Mouse (Mus musculus): ENCODE measurements around the gene Kyat1.

Gene Kyat1

DNA sequence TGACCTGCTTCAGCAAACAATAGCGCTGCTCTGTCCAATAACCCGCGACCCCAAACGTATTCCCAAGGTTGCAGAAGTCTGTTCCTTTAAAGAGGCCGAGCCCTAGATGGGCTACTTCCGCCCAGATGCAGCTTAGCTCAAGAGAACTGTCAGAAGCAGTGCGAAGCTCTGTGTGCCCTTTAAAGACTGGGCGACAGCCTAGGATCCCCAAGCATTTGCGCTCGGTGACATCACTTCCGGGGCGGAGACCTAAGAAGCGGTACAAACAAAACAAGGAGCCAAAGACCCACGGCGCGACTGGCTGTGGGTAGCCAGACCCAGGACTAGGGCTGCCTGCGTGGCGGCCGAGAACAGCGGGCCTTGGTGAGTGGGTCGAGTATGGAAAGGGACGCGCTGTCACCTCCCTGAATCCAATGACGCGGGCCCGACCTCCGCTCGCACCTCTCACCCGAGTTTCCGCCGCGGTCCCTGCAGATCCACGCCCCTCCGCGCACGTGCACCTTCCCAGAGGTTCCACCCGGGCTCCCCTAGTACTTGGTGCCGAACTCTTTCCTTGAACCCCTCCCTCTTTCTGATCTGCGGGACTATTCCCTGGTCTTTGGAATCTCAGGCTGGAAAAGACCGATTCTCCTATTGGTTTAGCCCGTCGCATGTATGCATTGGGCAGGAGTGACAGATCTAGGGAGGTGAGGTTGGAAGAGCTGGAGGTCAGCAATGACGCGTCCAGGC is at the start of gene Kyat1:
Kyat1 (minus strand) TSS at position 219 of the 729 bp plus-strand sequence.
- peak; percentile 91 to 93 for DNase-seq (ENCODE audit: low spot score in 2 of 2)

DNA sequence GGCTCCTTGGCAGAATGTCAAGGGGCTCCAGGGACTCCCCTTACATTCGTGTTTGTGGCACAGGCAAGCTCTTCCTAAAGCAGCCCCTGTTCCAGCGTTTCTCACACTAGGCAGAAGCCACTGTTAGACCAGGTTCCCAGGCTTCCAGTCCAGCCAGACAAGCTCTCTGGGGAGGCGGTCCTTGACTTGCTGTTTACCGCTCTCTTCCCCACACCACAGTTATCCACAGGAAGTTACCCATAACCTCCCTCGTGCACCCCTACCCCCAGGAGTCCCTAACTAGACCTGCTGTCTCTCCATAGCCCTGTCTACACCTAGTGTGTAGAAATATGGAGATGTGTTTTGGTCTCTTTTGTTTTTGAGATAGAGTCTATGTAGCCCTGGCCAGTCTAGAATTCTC is 48.2 kb upstream of the Kyat1 start:
- DNase-seq (ENCODE audit: low spot score in 2 of 2) = no peak

DNA sequence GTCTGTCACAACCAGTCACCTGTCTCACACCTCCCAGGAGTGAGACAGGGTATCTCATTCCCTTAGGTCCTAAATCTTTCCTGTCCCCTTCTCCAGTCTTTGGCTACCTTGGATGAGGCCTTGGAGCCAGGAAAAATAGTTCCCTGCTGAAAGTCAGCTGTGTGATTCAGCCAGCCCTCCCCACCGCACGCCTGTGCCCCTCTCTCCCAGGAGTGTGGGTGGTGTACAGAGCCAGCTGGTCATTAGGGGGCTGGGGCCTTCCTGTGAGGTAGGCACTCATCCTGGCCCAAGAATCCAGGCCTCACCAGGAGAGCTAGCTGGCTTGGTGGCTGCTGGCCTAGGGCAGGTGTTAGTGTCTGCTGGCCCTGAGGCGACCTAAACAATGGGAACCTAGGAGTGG is 46.9 kb upstream of the Kyat1 start:
- DNase-seq (ENCODE audit: low spot score in 2 of 2) = no peak

DNA sequence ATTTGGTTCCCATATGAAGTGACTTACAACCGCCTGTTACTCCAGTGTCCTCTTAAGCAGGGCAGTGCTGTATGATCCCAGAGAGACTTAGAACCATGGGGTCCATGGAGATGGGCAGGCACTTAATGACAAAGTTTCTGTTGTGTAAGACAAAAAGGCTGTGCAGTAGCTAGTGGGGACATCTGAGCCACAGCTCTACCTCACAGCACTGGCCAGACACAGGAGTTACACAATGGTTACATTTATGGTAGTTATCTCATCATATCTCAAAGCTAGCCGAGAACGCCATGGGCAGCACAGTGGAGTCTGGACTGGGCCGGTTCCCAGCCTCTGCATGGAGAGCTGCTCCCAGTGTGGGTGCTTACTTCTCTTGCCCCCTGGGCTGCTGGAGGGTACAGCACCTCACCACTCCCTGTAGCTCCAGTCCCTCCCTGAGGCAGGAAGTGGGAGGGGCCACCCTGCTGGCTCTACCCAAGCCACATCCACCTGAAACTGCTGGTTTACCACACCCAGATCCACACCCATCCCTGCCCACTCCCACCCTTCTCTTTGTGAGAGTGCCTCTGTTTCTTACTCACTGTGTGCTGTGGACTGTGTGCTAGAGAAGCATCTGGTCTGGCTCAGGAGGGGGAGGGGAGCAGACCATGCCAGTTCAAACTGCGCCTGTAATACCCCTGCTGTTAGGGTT is 45.9 kb upstream of the Kyat1 start:
- DNase-seq (ENCODE audit: low spot score in 2 of 2) = peak; percentile 67 to 71

DNA sequence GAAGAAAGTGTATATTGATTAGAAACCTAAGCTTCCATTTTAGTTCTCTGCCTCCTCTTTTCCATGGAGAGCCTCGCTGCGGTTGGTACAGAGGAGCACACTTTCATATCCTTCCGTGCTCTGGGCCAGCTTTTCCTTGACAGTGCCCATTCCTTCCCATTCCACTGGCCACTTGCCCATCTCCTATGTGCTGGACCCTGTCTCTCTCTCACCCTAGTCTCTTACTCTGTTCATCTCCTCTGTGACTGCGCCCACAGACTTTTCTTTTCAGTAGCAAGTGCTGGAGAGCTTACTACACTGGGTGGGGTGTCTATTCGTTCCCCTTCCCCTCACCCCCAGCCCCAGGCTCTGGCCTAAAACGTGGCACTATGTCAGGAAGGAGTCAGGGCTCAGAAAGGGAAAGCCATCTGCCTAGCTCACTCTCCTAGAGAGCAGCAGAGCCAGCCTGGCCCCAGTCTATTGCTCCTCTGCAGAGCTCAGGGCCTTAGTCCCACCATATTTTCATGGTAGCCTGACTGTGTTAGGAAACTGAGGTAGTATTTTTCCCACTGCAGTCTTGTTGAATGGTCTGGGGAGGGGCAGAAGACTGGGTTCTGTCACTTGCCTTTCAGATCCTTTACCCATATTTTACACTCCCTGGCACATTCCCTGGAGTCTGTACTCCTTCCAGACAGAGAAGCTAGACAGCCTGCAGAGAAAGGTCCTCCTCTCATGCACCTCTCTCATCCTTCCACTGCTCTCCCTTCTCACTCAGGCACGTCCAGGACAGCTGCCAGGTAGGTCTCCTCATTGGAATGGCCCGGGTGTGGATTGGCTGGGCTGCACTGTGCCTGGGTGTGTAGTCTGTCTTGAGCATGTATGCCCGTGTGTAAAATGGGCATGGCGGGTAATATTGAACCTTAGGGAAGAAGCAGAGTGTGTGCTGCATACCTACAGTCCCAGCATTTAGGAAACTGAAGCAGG is 44.8 kb upstream of the Kyat1 start:
- DNase-seq (ENCODE audit: low spot score in 2 of 2) = no peak

DNA sequence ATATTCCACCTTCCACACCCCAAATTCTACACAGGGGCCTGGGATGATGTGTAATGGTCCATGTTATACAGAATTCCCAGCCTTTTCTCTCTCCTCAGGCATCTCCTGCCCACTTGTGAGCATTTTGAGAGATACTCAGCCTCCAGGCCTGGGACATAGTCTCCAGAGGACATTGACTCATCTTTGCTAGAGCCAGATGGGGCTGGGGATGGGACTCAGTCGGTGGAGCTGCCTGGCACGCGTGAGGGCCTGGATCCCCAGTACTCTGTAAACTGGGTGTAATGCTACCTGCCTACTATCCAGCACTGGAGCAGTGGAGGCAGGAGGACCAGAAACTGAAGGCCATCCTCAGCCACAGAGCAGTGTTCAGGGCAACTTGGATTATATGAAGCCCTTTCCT is 43.5 kb upstream of the Kyat1 start:
- DNase-seq (ENCODE audit: low spot score in 2 of 2) = no peak

DNA sequence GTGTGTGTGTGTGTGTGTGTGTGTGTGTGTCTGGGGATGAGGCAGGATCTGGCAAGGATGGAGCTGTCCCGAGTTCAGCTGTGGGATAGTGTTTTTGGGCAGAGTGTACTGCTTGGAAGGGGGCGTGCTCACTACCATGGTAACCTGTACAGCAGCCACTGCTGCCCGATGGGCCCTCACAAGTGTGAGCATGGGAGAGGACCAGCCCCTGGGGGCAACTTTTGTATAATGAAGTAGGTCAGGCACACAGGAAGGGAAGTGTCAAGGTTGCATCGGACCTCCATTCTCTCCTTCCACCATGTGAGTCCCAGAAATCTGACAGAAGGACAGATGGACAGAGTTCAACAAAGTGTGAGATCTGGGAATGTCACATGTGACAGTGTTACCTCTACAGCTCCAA is 42.0 kb upstream of the Kyat1 start:
- DNase-seq (ENCODE audit: low spot score in 2 of 2) = no peak

DNA sequence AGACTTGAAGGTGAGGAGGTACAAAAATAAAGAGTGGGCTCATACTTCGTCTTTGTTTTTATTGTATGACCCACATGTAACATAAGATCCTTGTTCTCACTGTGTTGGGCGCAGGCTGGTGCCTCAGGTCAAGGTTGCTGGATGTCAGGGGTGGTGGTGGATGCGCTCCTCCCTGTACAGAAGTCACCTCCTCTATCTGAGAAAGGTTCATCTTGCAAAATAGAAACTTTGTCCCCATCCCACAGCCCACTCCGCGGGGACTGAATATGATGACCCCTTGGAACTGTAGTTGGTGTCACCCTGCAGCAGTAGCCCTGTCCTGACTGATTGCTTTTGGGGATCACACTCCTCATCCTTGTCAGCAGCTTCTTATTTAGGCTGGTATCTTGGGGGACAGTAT is 41.4 kb upstream of the Kyat1 start:
- no peak for DNase-seq (ENCODE audit: low spot score in 2 of 2)

DNA sequence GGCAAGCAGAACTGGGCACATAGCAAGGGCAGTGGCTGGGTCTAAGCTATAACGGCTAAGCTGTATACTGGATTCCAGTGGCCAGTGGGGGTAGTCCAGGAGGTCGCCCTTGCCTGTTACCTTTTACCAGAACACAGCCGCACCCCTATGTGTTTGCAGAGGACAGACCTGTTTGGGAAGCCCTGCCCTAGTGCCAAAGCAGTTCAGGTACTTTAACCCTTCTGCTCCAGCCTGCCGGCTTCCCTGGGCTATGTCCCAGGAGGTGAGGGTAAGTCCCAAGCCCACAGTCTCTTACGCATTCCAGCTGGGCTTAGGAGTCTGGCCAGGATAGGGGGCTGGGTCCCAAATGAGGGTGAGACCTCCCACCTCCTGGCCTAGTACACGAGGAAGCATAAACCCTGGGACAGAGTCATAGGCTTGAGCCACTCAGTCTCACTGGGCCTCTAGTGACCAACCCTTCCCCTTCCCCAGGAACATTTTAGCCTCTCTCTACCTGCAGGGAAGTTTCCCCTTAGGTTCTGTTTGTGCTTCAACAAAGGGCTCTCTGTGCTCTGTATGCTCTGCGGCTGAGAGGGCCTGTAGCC is 39.0 kb upstream of the Kyat1 start:
- DNase-seq (ENCODE audit: low spot score in 2 of 2) = no peak

DNA sequence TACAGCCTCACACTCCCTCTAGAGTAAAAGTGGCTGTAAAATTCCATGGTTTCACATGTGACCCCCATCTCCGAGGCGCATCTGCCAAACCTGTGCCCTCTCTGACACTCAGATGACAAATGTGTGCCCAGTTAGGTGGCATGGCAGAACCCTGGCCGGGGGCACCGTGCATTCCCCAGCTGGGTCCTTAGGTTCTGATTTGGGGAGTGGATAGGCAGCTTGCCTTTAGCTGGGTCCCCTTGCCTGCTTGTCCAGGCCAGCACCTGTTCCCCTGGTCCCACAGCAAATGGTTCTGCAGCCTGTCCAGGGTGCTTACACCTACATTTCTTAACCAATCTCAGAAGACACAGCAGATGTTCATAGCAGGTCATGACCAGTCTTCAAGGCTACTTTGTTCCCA is 37.7 kb upstream of the Kyat1 start:
- no peak for DNase-seq (ENCODE audit: low spot score in 2 of 2)

DNA sequence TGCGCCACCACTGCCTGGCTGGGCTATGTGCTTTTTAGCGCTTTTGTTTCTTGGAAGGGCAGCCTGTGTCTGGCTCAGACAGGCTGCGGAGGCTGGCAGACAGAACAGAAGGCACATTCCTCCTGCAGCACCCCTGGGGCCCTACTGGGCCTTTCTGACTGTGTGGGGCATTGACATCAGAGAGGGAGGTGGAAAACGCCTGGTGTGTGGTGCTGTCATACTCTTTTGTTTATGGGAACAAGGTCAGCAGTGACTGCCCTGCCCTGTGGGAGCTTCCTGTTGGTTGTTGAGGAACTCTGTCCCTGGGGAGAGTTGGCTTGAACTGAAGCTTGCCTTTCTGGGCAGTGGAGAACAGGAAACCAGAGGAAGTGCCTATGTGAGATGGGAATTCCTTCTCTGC is 36.9 kb upstream of the Kyat1 start:
- no peak for DNase-seq (ENCODE audit: low spot score in 2 of 2)

DNA sequence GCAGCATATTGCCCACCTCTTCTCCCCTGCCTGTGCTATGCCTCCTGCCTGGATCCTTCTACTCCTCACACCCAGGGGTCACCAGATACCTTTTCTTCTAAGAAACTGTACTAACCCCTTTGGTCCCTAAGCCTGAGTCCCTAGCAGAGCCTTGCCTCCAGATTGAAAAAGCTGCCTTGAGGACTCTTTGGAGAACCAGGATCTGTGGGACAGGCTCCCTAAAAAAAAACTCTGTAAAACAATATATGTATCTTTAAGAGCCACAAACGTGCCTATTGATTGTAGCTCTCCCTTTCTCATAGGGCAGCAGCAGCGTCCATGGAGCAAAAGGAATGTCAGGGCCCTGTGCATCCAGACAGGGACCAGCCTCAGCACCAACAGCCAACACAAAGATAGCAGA is 34.6 kb upstream of the Kyat1 start, which contains the start of gene Gm28035:
Gm28035 (plus strand) TSS at position 301 of the 400 bp plus-strand sequence.
- DNase-seq (ENCODE audit: low spot score in 2 of 2) = no peak

DNA sequence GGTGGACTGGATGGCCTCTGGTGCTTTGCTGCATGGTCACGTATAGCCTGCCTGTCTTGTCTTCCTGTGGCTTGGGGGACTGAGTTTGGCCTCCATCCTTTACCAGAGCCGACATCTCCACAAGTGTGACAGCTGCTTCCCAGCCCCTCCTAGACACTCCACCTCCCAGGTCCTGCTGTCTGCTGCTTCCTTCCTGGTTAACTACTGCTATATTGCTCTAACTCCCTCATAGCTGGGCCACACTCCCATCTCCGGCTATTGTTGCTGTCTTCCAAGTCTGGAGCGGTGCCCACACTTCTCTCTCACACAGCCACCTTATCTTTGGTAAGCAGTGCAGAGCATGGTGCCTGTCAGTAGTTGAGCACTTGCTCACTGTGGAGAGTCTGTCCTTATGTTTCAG is 34.1 kb upstream of the Kyat1 start:
- no peak for DNase-seq (ENCODE audit: low spot score in 2 of 2)

DNA sequence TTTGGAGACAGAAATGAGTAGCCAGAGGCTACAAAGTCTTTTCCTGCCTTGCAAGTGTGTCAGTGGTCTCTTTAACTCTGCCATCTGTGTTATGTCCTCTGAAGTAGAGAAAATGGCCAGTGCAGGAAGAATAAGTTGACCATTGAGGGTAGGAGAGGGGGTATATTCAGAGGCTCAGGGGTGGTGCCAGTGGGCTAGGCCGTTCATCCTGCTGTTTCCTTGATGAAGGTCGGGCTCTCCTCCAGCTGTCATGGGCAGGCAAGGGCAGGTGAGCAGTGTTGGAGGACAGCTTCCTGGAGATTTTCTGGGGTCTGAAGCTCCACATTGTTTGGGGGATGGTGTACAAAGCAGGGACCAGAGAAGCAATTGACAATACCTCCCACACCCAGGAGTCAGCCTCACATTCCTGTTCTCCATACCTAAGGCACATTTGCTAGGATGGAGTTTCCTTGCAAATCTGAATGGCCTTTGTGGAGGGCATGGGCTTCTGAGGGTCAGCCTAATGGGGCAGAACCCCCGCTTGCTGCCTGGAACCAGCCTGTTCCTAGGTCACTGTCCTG is 33.3 kb upstream of the Kyat1 start:
- DNase-seq (ENCODE audit: low spot score in 2 of 2) = no peak

DNA sequence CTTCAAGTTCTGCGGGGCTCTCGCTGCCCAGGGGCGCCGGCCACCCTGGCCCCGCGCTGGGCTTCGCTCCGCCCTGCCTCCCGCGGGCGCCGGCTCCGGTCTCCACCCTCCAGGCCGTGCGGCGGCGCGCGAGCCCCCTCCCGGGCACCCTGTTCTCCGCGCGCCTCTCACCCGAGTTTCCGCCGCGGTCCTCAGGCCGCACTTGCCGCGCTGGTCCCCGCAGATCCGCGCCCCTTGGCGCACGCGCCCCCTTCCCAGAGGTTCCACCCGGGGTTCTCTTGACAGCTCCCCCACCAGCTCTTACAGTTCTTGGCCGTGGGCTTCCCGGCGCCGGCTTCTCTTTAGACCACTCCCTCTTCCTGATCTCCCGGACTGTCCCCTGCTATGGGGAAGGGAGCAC is 32.2 kb upstream of the Kyat1 start:
- DNase-seq (ENCODE audit: low spot score in 2 of 2) = no peak

DNA sequence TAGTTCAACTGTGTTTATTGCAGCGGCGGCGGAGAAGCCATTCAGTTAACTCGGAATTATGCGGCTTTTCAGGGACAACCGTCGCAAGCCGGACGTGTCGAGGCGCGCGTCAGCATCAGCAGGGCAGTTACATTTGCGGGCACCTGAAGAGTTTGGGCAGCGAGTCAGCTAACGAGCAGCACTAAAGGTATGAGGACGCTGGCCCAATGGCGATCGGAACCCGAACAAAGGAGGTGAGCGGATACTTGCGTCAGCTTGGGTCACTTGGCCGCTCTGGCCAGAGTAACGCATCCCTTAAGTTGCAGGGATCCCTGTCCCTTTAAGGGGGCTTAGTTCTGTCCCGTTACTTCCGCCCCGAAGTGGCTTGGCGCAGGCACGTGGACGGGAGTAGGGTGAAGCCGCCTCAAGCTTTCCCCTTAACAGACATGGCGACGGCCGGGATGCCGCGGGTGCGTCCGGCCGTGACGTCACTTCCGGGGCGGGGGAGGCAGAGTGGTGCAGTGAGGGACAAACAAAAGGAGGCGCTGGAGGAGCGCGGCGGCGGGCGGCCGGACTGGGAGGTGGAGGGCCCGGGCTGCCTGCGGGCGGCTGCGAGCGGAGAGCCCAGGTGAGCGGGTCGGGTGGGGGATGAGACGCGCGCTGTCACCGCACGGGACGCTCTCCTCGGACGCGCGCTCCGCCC is 31.7 kb upstream of the Kyat1 start, which contains the start of gene Lrrc8a:
Lrrc8a (plus strand) TSS at position 517 of the 682 bp plus-strand sequence.
- DNase-seq (ENCODE audit: low spot score in 2 of 2) = peak; percentile 100

DNA sequence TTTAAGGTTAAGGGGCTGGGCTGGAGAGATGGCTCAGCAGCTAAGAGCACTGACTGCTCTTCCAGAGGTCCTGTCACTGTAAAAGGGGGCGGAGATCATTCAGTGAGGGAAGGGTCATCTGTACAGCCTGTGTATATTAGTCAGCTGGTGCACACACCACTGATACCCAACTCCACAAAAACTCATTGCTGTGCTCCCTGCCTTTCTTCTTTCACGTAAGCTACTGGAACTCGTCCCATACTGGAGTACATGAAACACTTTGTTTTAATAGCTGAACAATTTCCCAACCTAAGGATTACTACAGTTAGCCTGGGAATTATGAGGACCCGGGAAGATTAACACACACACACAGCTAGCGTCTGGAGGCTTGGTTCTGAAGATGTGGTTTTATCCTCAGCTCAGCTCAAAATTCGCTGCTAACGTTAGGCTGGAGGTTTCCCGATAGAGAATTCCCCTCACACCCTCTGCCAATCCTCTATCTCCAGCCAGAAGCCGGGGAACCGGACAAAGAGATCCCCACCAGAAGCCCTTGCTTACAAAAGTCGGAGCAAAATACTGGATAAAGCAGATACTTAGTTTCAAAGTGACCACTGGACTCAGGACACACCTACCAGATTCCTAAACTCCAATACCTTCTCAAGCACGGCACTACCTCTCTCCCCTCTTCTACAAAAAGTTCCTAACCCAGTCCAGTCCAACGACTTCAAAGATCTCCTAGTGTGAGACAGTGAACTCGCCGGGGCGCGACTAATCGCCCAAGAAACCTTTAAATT is 31.0 kb upstream of the Kyat1 start:
- DNase-seq (ENCODE audit: low spot score in 2 of 2) = no peak

DNA sequence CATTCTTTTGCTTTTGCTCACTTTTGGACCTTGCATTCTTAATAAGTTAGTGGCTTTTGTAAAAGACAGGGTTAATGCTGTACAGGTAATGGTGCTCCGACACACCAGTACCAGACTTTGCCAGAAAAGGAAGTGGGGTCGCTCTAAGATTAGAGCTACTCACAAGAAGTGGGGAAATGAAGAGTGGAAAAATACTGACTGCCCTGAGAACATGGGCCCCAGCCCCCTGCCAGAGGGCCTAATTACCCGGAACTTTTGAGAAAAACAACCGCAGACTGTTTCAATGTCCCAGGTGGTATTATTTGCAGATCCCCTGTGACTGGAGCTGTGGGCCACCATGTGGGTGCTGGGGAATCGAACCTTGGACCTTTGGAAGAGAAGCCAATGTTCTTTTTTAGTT is 29.9 kb upstream of the Kyat1 start:
- DNase-seq (ENCODE audit: low spot score in 2 of 2) = no peak

DNA sequence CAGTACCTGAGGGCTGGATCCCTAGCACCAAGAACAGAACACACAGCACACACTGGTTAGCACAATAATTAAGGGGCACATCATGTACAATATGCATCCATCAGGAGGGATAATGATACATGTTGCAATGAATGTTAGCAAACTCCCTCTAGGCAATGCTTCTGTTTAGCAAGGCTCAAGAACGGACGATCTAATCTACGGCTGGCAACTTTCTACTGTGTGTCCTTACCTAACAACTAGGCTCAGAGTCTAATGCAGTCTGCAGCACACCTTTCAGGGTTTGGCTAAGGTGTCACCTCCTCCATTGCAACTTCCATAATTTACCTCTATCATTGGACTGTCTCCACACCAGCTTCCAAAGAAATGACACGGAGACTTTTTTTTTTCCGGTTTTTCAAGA is 10.6 kb upstream of the Kyat1 start:
- no peak for DNase-seq (ENCODE audit: low spot score in 2 of 2)

DNA sequence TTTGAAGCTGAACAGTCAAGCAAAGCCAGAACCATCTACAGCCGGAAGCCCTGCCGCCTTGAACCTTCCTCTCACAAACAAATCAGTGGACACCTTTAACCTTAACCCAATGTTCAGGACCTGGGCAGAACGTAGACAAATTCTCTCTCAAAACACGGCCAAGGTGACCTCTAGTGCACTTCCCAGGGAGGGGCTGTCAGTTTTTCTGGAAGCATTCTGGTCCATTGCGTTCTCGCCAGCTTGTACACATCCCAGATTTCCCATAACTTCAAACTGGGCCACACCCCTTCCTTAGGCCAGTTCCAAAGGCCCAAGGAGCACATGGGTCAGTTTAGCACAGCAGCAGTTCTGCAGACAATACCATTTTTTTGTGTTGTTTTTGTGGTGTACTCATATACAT is 9.8 kb upstream of the Kyat1 start:
- no peak for DNase-seq (ENCODE audit: low spot score in 2 of 2)
